Mouse (Mus musculus) ES-CJ7 (cell line): ENCODE data around the gene Slpi.

ENCODE experiments used
- DNase-seq: peaks from one replicate; pipeline ENCODE4 v3.0.0; 2011; ENCODE audit warnings: low read depth, low spot score

Slpi gene

GRCm38 (mm10) chr2:164389020-164389419, at the start of gene Slpi:
TSS of gene Slpi (minus strand) at chr2:164389095.
- peak; percentile 38 for DNase-seq

GRCm38 (mm10) chr2:164438257-164438656, 49.4 kb upstream of the Slpi start:
- no peak for DNase-seq

DNA sequence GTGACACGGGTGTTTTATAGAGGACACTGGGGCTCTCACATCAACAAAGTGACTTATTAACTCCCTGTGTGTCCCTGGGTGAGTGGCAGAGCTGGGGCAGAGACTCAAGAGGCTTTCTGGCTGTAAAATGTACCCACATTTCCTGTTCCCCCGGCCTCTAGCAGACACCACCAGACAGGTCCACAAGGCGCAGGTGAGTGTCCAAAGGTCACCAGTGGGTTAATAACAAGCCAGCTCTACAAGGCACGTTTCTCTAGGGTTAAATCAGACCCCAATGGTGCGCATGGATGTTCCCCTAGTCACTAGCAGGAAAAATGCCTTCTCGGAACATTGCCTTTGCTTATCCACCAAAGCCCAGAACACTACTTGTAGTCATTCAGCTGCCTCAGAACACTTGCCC, 48.8 kb upstream of the Slpi start:
- no peak for DNase-seq

GRCm38 (mm10) chr2:164436961-164437360, 48.1 kb upstream of the Slpi start:
- DNase-seq = no peak

GRCm38 (mm10) chr2:164436215-164436913, 47.5 kb upstream of the Slpi start:
- DNase-seq = no peak

DNA sequence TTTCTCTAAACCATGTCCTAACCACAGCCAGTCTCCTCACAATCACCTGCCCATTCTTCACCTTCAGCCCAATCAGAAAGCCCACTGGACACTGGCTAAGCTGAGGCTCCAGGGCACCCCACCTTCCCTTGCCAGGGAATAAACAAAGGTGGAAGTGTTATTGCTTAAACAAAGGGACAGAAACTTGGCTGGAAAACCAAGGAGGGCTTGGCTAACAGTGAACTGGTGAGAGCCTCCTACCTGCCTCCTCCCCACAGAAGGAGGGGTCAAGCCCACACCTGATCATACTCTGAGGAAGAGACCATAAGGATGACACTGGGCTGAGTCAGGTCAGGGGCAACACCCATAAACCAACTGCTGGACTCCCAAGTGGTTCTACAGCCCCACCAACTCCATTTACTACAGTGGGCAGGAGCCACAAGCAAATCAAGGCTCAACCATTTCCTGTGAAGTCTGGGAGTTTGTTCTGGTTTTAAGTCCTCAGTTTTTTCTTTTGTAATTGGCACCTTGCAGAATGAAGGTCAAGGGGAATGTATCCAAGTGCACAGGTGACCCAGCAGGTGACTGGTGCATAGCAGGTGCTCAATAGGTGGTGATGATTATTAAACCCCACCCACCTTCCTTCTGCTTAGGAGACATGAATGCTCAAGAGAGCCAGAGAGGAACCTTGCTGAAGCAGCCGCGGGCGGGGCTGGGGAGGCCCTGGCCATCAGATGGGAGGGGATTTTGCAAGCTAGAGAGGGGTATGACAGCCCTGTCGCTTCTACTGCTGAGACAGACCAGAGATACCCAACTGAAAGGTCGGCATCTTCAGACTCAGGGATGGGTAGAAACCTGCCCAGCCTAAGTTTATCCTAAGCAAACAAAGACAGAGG, 46.6 kb upstream of the Slpi start:
- peak; percentile 78 for DNase-seq

DNA sequence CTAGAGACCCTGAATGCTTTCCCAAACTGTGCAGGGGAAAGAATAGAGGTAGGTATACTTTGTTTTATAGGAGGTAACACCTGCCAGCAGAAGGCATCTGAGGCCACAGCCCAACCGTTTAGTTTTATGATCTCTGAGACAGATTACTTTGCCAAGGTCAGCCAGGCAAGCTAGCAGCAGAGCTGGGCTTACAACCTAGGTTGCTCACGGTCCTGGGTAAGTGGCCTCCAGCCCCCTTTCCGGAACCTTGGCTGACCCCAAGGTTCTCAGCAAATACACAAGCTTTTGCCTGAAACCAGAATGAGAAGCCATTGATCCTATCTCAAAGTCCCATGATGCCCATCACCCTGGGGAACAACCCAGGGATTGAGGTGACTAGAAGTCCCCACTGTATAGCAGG, 45.8 kb upstream of the Slpi start:
- DNase-seq = no peak

GRCm38 (mm10) chr2:164433278-164433895, 44.5 kb upstream of the Slpi start:
- no peak for DNase-seq

DNA sequence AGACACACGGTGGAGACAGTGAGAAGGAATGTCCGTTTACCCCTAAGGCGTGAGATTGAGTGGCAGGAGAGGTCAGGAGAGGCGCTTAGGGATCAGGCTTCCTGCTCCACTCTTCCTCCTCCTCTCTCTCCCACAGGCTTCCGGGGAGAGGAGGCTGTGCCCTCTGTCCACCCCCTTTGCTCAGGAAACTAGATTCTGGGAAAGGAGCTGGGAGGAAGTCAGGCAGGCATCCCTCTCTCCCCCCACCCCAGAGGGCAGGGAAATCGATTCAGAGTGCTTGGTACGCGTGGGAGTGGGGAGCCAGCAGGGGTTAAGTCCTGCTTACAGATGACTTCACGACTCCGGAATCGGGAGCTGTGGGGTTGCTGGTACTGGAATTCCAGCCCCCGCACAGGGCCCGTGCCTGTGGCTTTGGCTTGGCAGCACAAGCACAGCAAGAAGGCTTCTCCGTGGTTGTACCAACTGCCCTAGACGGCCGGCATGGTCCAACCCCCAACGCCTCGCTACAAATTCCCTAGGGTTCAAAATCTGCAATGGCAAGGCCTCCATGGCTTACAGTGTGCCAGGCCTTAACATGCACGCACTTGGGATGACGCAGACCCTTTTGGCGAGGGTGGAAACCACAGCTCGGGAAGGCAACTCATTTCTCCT, 43.8 kb upstream of the Slpi start:
- no peak for DNase-seq

DNA sequence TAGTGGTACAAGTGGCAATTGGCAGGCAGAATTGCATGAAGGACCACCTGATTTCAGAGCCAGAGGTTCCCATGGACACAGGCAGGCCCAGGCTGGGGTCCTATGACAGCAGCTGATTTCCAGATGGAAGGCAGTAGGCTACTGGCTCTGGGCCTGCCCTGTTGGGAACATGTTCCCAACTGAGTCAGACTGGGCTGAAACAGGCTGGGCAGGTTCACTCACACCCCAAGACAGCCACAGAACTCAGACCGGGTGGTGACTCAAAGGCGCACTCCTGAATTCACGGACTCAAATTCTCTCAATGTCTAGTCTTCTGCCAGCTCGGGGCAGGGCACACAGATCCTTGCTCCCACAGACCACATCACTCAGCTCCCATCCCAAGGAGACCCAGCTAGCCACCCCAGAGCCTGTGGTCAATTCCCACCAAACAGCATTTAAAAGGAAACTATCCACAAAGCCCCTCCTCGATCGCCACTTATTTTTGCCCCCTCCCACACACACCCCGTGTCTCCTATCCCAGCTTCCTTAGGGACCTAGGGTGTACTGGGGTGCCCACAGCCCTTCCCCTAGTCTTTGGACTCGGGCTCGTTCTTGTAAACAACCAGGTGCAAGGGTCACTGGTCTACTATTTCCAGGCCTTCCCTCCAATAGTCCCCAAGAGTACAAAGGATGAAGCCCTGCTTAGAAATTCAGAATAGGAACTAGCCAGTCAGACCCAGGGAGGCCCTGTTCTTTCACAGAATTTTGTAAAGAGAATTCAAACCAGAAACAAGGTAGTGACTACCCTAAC, 43.0 kb upstream of the Slpi start:
- no peak for DNase-seq

- peak; percentile 83 for DNase-seq
Observed at GRCm38 (mm10) chr2:164430697-164431096, 41.8 kb upstream of the Slpi start.

- DNase-seq = peak; percentile 68
Observed at GRCm38 (mm10) chr2:164429881-164430615, 41.2 kb upstream of the Slpi start.

DNA sequence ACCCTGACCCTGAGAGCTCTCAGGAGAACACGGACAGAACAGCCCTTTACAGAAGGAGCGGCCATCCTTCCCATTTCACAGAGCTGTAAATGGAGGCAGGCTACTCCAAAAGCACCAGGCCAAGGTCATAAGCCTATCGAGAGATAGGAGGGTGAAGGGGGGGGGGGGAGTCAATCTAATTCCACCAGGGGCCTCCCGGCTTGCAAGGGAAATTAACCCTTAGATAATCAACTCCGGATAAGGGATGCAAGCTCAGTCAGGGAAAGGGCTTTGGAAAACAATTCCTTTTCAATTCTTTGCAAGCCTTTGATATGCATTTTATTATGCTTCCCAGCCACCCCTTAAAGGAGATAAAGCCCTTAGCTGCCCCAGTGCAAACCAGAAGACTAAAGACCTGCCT, 39.6 kb upstream of the Slpi start:
- DNase-seq = peak; percentile 53

DNA sequence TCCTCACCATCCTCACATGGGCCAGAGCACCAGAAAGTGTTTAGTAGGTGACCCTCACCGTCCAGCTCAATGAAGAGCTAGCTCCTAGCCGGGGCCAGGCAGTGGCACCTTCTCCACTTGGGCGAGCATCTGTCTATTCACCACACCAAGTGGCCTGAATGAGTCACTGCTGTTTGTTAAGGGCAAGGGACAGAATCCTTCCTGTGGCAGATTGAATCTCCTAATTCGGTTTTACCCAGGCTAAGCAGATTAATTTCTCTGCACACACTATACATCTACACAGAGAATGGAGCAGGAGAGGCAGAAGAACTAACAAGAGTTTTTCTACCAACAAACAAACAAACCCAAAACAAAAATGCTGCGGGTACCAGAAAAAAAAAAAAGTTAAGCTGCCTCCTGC, 38.1 kb upstream of the Slpi start:
- no peak for DNase-seq

- peak; percentile 81 for DNase-seq
Observed at GRCm38 (mm10) chr2:164426121-164426520, 37.2 kb upstream of the Slpi start.

GRCm38 (mm10) chr2:164425401-164425800, 36.5 kb upstream of the Slpi start:
- DNase-seq = no peak

DNA sequence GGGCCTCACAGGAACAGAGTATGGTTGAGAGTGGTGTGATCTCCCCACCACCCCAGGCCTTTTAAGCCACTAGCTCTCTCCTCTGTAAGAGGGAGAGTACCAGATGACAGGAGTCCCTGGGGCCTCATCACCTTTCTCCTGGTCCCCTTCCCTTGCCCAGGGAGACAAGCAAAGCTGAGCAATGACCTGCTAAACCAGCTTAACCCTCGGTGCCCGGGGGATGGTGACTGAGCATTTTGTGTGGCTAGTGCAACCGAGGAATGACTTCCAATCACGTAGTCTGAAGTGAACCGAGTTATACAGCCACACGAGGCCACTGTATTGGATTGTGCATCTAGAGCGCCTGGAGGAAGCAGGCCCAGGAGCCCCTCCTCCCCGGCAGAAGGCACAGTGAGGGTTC, 35.5 kb upstream of the Slpi start:
- no peak for DNase-seq

- DNase-seq = no peak
Observed at GRCm38 (mm10) chr2:164423464-164423863, 34.6 kb upstream of the Slpi start.

- DNase-seq = no peak
Observed at GRCm38 (mm10) chr2:164422675-164423393, 33.9 kb upstream of the Slpi start.

- DNase-seq = no peak
Observed at GRCm38 (mm10) chr2:164421979-164422378, 33.1 kb upstream of the Slpi start.
